Mouse (Mus musculus) monocyte, adult 2 months (primary cell): ENCODE measurements around the gene Ift20.
"Not testable (repeated sequence)": the region's sequence is repeated elsewhere in the genome, so short reads cannot be mapped to it uniquely, and the experiment has no call there.

ENCODE experiments used
- DNase-seq, 2 experiments: peaks; one replicate each; pipeline ENCODE4 v3.0.0; 2022; ENCODE audit warnings: low spot score in 2 of 2, low read depth in 1 of 2

Ift20 gene

DNA sequence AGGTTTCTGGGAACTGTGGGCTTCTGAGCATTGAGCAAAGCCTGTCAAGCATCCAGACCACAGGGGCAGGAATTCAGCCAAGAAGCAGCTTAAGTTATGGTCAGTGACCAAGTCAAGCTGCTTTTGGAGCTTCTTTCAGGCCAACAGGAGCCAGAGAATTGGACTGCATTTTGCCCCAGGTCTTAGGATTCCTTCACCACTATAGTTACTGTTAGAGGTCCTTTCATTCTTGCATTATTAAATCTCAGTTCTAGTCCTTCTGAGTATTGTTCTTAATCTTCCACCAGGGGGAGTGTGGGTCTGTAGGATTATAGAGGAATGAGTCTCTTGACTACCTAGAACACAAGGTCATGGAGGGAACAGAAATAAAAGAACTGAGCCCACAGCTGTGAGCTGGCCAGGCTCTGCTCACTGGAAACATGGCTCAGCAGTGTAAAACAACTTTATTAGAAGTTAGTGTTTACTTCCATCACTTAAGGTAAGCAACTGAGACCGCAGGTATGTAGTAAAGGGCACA is 13.6 kb upstream of the Ift20 start:
- DNase-seq = no peak

DNA sequence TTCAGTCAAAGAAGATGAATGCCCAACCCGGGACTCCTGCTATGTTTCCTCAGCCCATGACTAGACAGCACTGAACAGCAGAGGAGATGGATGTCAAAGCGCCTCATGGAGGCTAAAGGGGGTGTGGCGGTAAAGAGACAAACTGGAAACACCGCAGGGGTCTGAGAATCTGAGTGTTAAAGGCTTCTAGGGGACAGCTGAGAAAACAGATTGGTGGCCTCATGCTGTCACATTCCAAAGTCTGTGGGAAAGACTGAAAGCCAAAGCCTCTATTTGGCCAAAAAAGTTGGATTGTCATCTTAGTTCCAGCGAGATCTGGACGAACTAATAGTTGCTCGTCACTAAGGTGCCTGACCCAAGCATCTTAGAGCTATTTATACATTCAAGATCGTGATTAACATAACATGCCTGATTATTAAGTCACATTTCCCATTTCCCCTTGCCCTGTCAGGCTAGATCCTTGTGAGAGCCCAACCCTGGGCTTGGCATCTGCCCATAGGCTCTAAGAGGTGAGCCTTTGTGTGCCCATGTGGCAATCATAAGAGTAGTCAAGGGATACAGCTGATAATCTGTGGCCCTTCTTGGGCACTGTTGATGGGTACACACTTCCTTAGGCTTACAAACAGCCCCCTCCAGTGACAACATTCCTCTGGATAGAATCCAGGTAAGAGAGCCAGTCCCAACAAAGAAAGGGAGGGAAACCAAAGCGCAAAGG is 12.8 kb upstream of the Ift20 start:
- no peak for DNase-seq

DNA sequence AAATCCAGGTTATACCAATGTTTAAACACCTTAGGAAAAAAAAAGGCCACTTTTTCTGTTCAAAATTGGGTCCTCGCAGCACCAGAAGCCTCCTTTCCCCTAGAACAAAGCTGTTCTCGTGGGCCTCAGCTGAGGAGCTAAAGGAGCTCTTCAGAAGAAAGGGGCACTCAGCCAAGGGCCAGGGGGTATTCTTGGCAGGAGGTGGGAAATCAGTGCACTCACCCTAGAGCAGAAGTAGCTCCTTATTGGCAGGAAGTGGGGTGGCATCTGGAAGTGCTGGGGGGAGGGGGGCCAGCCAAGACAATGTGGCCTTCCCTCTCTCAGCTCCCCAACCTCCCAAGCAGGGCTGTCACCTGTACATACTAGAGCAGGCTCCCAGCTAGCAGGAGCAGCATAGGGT is 11.3 kb upstream of the Ift20 start:
- DNase-seq = no peak

DNA sequence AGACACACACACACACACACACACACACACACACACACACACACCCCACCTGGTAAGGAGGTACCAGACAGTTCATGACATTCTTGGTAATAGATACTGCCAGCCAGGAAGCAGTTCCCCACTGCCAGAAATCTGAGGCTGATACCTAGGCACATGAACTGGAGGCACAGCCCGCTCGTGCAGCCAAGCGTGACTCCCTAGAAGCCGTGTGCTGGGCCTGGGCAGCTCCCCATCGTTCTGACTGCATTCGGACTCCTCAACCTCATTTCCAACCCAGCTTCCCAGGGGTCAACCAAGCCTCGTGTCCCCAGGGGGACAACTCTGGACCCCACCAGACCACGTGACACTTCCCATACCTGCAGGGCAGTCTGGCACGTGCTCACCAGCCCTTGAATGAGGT is 7.4 kb upstream of the Ift20 start:
- no peak for DNase-seq

DNA sequence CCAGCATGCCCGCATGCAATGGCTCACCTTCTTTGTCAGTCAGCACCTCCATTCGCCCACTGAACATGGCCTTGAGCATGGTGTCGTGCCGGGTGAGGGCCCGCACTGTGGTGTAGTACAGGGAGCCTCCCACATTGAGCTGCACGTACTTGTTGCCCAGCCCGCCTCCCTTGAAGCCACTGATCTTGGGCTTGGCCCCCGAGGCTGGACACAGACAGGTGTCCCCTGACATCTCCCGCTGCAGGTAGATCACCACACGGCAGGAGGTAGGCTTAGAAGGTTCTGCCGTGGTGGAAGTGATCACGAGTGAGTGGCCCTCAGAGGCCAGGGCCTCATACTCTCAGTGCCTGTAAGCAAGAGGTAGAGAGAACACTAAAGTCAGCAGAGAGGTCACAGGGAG is 6.2 kb upstream of the Ift20 start:
- no peak for DNase-seq

DNA sequence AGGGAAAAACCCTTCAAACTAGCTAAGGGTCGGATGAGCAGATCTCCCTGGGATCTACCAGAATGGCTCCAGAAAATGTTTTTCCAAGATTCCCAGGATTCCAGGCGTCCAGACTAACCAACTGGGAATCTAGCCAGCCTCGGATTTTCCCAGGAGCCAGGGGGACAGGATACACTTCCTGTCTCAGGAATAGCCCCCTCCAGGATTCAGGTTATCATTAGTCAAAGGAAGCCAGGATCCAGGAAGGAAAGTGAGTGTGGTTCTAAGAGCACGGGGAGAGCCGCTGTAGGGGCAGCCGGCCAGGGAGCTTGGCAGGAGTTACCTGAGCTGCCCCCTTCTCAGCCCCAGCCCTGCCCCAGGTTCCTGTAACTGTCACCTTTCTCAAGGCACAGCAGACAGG is 5.1 kb upstream of the Ift20 start:
- DNase-seq = no peak

DNA sequence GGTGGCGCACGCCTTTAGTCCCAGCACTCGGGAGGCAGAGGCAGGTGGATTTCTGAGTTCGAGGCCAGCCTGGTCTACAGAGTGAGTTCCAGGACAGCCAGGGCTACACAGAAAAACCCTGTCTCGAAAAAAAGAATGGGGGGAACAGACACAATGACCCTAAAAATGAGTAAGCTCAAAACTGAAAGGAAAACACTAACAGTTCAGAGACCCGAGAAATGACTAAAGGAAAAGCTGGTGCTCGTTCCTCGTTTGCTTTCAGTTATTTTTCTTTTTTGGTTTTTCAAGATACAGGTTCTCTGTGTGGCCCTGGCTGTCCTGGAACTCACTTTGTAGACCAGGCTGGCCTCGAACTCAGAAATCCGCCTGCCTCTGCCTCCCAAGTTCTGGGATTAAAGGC is 4.6 kb upstream of the Ift20 start:
- DNase-seq = not testable (repeated sequence)

DNA sequence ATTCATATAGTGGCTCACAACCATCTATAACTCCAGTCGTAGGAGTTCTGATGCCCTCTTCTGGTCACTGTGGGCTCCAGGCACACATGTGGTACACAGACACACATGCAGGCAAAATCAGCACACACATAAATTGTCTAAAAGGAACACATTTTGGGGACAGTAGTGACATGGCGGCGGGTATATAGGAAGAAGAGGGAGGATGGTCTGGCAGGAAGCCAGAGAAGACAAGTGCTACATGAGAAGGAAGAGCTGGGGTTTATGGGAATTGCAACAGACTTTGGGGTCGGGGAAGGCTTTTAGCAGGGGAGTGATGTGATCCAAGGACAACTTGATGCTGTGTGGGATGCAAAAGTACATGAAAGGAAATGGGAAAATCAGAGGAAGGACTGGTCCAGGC is 1.6 kb upstream of the Ift20 start:
- no peak for DNase-seq

DNA sequence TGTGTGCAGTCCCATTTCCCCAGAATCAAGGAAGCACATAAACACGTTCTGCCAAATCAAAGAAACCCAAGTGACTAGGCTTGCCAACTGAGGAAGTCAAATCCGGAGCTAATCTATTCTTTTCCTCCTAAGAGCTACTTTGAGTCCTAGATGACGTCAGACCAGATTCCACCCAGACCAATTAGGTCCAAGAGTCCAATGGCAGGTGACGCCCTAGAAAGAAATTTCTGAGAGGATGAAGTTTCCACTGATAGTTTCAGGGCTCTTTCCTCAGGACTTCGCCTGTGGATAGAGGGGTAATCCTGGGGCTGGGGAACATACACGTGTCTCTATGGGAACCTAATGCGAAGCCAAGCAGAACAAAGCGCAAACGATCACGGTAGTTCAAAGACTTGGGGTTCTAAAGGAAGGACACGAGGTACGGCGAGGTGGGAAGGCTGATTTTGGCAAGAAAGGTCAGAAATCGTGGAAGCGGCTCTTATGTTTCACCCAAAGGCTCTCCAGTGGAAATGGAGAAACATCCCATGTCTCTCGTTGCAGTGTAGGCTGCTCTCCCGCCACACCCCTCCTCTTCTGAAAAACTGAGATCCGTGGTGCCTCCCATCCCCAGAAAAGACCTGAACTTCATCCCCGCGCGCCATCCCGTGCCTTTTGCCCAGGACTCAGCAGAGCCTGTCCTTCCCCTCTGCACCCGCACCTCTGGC is 633 bp upstream of the Ift20 start:
- DNase-seq = peak in 1 of 2 experiments; percentile 27

DNA sequence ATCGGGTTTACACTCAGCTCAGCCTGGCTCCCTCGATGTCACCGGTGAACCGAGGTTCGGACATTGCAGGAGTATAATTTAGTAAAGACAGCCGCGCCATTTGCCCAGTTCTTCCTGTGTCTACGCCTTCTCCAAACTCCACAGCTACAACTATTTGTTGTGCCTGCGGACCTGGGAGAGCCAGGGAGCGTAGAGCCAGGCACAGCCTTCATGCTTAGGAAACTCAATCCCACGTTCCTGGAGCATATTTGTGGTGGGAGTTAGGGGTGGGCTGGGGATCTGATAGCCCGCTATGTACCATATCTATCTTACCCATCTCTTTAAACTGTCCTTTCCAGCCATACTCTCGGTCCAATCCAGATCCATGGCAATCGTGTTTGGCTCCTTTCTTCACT is 526 bp downstream of the Ift20 start:
- no peak for DNase-seq

DNA sequence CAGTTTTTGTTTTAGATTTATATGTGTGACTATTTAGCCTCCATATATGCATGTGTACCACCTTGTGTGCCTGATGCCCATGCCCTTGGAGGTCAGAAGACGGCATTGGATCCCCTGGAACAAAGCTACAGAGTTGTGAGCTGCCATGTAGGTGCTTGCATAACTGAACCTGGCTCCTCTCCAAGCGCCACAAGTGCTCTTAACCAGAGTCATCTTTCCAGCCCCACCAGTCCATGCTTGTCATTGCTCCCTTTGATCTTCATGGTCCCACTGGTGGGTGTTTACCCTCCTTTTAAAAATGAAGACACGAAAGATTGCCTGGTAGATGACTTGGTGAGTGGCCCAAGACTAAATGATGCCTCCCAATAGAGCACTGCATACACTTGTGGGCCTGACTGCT is 4.2 kb downstream of the Ift20 start:
- no peak for DNase-seq

DNA sequence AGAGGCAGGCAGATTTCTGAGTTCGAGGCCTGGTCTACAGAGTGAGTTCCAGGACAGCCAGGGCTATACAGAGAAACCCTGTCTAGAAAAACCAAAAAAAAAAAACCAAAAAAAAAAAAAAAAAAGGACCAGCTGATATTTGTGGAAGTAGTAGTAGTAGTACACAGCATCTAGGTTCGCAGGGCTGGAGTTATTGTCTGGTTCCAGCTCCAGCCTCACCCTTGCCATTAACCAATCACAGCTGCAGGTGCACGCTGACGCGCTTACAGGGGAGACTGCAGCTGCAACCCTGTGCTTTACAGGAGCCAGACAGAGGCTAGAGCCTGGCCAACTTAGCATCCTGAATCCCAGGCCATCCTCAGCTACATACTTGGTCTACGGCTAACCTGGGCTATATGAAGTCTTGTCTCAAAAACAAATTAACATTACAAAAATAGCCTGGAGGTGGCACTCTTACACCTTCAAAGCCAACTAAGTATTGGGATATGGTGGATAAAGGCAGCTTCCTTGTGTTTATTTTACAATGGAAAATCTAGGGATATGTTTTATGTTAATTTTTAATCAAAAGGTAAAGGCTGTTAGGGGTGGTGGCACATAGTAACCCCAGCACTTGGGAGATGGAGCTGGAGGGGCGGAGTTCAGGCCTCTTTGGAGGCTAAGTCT is 8.4 kb downstream of the Ift20 start:
- no peak for DNase-seq

DNA sequence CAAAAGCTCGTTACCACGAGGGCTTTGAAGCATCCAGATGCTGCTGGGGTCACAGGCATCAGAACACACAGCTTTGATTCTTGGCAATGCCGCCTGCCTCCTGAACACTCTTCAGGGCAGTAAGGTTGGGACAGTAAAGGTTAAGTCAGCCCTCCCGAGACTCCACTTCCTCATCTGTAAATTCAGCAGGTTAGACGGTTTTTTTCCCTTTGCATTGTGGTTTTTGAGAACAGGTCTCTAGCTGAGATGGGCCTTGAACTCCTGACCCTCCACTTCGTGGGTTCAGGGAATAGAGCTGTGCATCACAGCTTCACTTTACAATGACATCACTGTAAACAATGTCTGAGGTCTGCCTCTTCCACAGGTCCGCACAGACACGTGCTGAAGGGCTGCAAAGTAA is 9.0 kb downstream of the Ift20 start:
- DNase-seq = no peak

DNA sequence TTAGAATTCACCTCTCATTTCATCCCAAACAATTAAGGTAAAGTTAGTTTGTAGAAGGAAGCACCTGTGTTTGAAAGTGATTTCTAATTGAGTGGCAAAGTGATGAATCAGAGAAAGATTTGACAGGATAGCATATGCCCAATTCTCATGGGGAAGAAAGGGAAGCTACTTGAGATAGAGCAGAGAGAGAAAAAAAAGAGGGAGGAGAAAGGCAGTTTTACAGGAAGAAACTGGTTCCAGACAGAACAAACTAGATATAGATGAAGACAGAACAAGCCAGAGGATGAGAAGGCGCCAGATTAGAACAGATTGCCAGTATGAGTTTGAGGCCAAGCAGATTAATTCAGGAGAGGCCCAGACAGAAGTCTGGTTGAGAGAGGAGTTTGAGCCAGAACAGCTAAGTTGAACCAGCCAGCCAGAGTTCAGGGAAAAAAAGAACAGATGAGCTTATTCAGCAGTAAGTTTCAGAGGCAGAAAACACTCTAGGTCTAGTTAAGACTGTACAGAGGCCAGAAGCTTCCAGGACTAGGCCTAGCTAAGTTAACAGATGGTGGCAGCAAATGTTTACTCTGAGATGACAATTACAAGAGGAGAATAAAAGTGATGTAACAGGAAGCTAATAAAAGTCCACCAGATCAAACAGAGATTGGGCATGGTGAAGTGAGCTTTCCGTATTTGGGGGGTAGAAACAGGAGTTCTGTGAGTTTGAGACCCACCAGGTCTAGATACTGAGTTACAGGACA is 11.7 kb downstream of the Ift20 start:
- no peak for DNase-seq

DNA sequence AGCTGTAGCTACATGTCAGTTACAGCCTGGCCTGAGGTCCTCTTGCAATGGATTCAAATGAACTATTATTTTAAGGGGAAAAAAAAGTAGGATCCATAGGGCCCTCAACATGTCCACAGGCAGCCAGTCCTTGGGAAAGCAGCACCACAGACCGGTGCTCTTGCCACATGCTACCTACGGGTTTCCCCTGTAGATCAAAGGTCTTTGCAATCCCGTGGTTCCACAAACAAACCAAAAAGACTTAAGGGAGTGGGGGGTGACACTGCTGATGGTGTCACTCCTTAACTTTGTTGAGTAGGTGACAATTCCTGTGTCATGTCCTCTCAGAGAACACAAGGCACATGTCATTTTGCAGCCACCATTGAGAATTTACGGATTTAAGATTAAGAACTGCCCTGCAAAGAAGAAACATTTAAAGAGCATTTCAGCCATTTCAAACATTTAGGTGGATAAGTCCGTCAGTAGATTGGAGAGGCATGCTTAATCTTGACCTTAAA is 13.4 kb downstream of the Ift20 start:
- DNase-seq = no peak

DNA sequence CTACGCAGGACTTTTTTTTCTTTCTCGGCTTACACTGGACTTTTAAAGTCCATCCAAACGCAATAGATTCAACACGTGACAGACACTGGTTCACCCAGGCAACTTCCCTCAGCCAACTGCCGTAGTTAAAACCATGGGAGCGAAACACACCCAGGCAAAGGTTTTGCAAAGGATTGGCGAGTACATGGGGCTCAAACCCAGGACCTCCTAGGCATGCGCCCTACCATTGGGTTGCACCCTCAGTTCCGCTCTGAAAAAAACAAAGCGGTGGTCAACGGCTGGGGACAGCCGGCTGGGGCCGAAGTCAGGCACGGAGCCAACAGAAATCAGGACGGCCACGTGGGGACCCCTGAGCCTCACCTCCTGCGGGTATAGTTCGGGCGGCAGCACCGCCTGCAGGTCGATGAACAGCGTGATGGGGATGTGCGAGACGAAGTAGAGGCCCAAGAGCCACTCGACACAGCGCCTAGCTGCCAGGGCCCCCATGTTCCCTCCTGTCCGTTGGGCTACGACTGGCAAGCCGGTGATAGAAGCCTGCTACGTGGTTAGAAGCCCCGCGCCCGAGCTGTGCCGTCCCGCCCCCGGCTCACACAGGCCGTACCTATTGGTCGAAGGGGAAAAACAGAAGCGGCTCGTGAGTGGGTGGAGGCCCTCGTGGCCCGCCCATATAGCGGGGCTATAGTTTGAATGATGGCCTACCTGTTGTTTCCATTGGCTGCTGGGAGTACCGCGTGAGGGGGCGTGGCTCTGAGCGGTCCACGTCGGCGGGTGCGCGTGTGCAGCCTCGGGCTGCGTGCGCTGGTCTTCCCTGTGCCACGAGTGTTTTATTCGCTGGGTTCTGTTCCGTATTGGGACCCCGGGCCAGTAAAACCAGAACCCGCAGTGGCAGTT is 14.3 kb downstream of the Ift20 start, which contains the start of gene Tmem97:
TSS of gene Tmem97 (minus strand) at position 610 of the 891 bp plus-strand sequence.
- DNase-seq = peak; percentile 84 to 88

DNA sequence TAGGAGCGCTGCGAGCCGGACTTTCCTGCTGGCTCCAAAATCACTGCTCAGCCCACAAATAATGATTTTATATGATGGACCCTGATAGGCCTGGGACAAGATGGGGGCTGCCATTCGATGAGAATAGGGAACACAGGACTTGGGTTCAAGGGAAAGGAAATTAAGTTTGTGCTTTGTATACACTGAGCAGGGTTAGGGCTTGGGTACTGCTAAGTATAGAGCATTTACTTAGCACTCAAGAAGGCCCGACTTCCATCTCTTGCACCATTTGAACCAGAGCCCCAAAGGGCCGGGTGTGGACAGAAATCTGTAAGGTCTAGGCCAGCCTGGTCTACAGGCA is 14.9 kb downstream of the Ift20 start:
- DNase-seq = no peak

DNA sequence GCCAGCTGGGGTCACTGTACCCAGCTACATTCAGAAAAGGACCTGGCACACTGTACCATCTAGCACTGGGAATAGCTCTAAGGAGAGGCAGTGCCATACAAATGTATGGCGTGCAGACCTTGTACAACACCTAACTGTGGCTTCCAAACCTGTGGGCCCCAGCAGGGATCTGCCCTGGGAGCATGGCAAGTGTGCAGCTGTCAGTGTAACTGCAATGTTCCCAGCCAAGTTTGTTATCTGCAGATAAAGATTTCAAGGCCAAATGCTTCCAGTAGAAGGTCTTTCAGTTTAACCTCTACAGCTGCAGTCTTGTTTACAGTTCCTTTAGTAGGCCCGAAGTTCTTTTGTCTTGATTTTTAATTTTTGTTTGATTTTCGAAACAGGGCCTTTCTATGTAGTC is 19.5 kb downstream of the Ift20 start:
- DNase-seq = no peak

DNA sequence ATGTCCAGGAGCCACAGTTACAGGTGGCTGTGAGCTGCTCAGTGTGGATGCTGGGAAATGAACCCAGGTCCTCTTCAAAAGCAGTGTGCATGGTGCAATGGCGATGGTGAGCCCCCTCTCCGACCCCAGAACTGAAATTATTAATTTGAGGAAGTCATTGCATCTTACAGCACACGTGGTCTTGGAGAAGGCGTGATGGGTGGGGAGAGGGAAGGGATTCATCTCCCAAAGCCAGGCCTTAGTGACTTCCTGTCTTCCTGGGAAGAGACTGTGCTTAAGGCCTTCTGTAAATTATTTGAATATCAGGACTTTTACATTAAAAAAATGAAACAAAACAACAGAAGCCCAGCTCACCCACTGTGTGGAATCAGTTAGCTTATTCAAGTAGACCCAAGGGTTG is 19.9 kb downstream of the Ift20 start:
- DNase-seq = no peak

DNA sequence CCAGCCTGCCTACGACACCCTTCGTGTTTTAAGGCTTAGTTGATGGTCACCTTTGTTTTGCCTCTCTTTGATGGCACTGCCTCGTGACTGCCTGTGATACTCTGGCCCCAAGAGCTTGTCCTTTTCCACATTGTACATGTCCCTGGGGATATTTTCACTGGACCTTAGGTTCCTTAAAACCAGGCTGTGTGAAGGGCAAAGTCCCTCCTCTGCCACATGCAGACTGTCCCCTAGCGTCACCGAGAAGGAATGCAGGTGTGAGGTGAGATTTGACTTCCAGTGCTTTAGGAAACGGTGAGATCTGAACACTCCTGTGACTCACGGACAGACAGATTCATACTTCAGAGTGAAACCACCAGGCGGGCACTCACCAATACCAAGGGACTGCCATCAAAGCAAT is 21.1 kb downstream of the Ift20 start:
- no peak for DNase-seq
